Mouse (Mus musculus) lung, postnatal 14 days (tissue): ENCODE measurements around the gene Olfr787.

Source experiments
- DNase-seq: peaks from one replicate; pipeline ENCODE4 v3.0.0; 2021

The Olfr787 gene

DNA sequence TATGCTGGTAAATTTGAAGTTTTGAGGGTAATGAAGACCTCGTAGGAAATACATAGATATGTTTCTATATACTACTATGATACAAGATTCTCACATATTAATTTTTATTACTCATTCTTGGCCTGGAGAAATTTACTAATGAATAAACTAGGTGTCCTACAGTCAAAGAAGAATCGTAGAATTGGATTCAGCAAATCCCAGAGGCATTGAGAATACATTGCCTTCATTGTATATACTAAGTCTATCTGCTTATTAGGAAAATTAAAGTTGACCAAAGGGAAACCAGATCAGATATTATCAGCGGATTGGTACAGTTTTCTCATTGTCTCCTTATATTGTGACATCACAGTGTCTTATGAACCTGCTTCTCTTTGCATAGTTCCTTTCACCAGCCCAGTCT is at the start of gene Olfr787:
Gene Olfr787 (plus strand): TSS at position 301 of the 400 bp plus-strand sequence.
- DNase-seq: no peak

DNA sequence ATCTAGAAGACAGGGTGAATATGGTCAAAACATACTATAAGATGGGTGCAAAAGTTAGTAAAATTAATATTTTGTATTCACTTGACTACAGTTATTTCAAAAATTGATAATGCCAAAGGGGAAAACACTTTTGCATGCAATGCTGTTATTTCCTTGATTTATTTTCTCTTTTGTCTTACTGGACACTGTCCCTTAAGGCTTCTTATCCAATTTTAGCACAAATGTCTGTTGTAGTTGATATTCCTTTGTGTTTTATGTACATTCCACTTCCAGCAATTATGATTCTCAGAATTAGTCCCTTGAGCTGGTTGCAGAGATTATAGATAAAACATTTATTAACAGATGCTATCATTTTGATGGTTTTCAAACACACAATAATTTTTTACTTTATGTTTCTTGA is 34.7 kb upstream of the Olfr787 start, which contains the start of gene Olfr786:
Gene Olfr786 (plus strand): TSS at position 301 of the 400 bp plus-strand sequence.
- DNase-seq: no peak

DNA sequence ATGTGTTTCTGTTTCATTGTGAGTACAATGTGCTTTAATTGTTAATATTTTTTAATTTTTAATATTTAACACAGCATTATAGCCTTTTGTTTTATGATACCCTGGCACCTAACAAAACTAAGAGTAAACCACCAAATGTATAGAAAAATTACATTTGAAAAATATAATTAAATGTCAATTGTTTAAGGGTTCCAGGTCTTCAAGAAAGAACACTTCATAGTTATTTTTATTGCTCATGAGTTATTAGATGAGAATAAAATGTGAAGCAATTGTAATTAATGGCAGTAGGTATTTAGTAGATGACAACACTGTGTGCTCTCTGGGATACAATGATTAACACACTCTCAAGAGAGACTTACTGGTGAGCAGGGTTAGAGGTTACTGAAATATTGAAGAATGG is 9.0 kb downstream of the Olfr787 start, which contains the start of gene Olfr788:
Gene Olfr788 (plus strand): TSS at position 301 of the 400 bp plus-strand sequence.
- no peak for DNase-seq

DNA sequence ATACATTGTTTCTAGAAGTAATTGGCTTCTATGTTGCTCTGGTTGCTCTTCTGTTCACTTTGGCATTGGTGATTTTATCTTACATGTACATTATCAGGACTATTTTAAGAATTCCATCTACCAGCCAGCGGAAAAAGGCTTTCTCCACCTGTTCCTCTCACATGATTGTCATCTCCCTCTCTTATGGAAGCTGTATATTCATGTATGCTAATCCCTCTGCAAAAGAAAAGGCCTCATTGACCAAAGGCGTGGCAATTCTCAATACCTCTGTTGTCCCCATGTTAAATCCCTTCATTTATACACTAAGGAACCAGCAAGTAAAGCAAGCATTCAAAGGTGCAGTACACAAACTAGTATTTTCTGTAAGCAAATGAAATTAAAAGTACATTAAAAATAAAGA is 11.6 kb downstream of the Olfr787 start:
- no peak for DNase-seq

DNA sequence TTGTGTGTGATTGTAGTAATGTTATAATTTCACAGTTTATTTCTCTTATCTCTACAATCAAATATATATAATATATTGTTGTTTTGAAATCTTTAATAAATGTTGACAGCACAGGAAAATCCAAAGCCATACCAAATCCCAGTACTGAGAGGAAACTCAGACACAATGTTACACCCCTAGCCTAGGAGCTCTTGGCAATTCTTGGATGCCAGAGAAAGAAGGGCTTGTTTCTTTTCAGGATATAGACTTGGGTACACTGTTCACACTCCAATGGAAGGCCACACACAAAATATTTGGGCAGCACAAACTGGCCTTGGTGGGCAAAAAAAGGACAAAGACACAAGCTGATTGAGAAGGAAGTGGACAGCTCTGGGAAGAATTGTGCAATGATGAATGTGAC is 12.1 kb downstream of the Olfr787 start:
- DNase-seq: no peak

DNA sequence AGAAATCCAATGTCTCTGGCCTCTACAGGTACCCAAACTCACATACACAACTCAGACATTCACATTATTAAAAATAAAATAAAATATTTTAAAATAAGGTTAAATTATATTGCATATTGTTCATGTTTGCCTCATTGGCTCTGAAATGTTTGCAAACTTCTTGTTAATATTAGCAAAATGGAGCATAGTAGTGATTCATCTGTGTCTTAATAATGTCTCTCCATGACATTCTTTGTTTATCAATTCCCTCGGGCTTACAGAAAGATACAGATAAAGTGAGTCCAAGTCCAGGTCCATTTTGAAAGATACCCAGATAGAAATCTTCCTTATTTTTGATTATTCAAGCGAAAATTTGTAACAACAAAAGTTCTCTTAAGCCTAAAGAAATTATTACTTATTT is 22.8 kb downstream of the Olfr787 start, which contains the start of gene Olfr789:
Gene Olfr789 (plus strand): TSS at position 301 of the 400 bp plus-strand sequence.
- no peak for DNase-seq

DNA sequence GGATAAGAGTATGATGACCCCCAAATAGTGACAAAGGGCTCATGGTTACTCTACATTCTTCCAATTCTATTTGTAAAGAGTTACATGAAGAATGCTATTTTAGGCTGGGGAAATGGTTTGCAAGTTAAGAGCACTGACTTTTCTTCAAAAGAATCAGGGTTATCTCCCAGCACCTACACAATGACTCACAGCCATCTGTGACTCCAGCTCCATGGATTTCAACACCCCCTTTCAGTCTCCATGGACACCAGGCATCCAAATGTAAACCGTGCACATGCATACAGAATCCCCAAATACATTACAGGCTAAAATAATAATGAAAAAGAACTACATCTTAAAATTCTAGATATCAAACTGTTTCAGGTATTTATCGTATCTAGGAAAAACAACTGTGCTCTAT is 28.4 kb downstream of the Olfr787 start:
- no peak for DNase-seq

DNA sequence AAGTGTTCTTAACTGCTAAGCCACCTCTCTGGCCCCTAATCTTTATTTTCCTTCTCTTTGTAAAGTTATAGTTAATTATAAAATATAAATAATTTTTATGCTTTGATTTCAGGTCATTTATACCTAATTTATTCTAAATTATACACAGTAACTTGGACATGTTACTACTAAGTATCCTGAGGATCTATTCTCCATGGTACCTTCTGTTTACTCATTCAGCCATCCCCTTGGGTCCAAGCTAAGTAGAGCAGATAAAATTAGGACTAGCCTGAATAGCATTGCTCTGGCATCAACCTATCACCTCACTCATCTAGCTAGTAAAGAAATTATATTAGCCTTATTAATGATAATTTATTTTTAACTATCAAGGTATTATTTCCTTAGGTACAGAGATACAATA is 36.5 kb downstream of the Olfr787 start, which contains the start of gene Olfr790:
Gene Olfr790 (plus strand): TSS at position 301 of the 400 bp plus-strand sequence.
- DNase-seq: no peak
